In the genomic region with DNA sequence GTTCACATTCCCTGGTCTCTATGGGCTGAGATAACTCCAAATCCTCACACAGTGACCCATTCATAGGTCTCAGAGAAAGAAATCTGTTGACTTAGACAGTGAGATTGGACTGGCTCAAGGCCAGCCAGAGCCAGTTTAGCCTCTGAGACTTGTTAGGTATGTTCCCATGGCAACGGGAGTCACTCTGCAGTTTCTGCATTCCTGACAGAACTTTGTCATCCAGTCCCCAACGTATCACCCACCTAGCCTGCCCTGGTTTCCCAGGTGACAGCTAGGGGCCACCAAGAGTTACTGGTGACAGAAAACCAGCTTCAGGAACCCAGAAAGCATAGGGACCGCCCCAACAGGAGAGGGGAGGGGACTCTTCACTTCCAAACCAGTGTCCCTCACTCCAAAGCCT, we compare ENCODE assay signal across 10 mouse cellular contexts. TPM values are rescaled to one million over a fixed set of nuclear protein-coding genes. Genes with fewer than 3 reads are reported as not detected.
DNase-seq lines count a peak whose midpoint lies in the region; ATAC-seq and TF ChIP-seq lines count a peak whose summit lies in the region.
"Had no signal": no experiment of that assay in that cellular context is flagged by ENCODE, and none has a peak within 500 bp of the region (broad histone marks: within the 10 kb centered on the region; RNA-seq: fewer than 3 reads in every experiment).

No protein-coding gene starts in this region.

- no peak overlapping the region for H3K9ac ChIP-seq in lung, embryonic 14.5 days
- H3K9ac ChIP-seq in midbrain, embryonic 15.5 days, result no peak overlapping the region

- peak; percentile 17; the same call in 1 of the 2 replicates for ATAC-seq in lung, embryonic 14.5 days (ENCODE audit: insufficient read depth)
- 0 out of 2 replicates have a peak, but pooled peaks have one; percentile 39 for ATAC-seq in midbrain, embryonic 15.5 days (replicated peaks)
- ATAC-seq in inflammation-experienced regulatory T-cells, adult 6 months, result no peak
- ATAC-seq in erythroblast, adult 5-6 weeks (replicated peaks; ENCODE audit: low FRiP score, poor library complexity, severe bottlenecking), result no peak

- TF ChIP-seq POLR2A in cerebellum, adult 2 months (IDR thresholded peaks at IDR 0.05; ENCODE audit: borderline replicate concordance, insufficient read depth, low read length), result no peak

- H3K36me3 ChIP-seq in lung, embryonic 14.5 days (ENCODE audit: insufficient read depth), result no peaks in the 10 kb centered on the region
- H3K36me3 ChIP-seq in midbrain, embryonic 15.5 days (replicated peaks), result no peaks in the 10 kb centered on the region

- peak; percentile 87 for DNase-seq in lung, embryonic 14.5 days
- no peak for DNase-seq in lung, postnatal 14 days
- peak; percentile 54 for DNase-seq in brain, adult 2 months (ENCODE audit: low read depth, low spot score)
- DNase-seq in kidney, adult 11 months, result peak; percentile 65
- DNase-seq in cerebellum, adult 2 months, result no peak
- DNase-seq: lung, postnatal 36 days had no signal

- WGBS in lung, embryonic 14.5 days, result 33% methylated on average over 3 of the region's 3 CpGs
- WGBS in midbrain, embryonic 15.5 days, result 46% methylated on average over 3 of the region's 3 CpGs
- 60% methylated on average over 3 of the region's 3 CpGs for WGBS in cerebellum, adult 2 months

- peak overlapping the region; percentile 87 for H3K27ac ChIP-seq in lung, embryonic 14.5 days (ENCODE audit: low read depth)
- no peak overlapping the region for H3K27ac ChIP-seq in midbrain, embryonic 15.5 days
- no peak overlapping the region for H3K27ac ChIP-seq in cerebellum, adult 2 months (ENCODE audit: insufficient read depth, low read length)

- TF ChIP-seq CTCF in lung, embryonic 14.5 days (IDR thresholded peaks at IDR 0.05; ENCODE audit: low read depth), result no peak
- no peak for TF ChIP-seq CTCF in cerebellum, adult 2 months (IDR thresholded peaks at IDR 0.05; ENCODE audit: borderline replicate concordance, insufficient read depth, low read depth, low read length)

- H3K4me3 ChIP-seq in lung, embryonic 14.5 days (ENCODE audit: low read depth, low read length), result no peak overlapping the region
- no peak overlapping the region for H3K4me3 ChIP-seq in midbrain, embryonic 15.5 days
- no peak overlapping the region for H3K4me3 ChIP-seq in cerebellum, adult 2 months (replicated peaks; ENCODE audit: insufficient read depth, low read depth, low read length)

- H3K27me3 ChIP-seq in lung, embryonic 14.5 days (ENCODE audit: insufficient read depth, low read length), result no peaks in the 10 kb centered on the region
- no peaks in the 10 kb centered on the region for H3K27me3 ChIP-seq in midbrain, embryonic 15.5 days (replicated peaks)
- H3K27me3 ChIP-seq in cerebellum, adult 2 months (ENCODE audit: control insufficient read depth, insufficient read depth, low read length), result no peaks in the 10 kb centered on the region

- H3K9me3 ChIP-seq in lung, embryonic 14.5 days (ENCODE audit: low read depth, low read length), result no peaks in the 10 kb centered on the region
- H3K9me3 ChIP-seq in midbrain, embryonic 15.5 days, result no peaks in the 10 kb centered on the region

- H3K4me1 ChIP-seq in lung, embryonic 14.5 days (ENCODE audit: insufficient read depth), result peaks cover 10% of the 10 kb centered on the region; the same call in 1 of the 2 replicates
- H3K4me1 ChIP-seq in midbrain, embryonic 15.5 days, result peaks cover 5% of the 10 kb centered on the region; the same call in 1 of the 2 replicates
- H3K4me1 ChIP-seq in cerebellum, adult 2 months (ENCODE audit: control insufficient read depth, insufficient read depth, low read length), result no peaks in the 10 kb centered on the region; the same call in none of the 2 replicates

- no peak overlapping the region for H3K4me2 ChIP-seq in lung, embryonic 14.5 days
- no peak overlapping the region for H3K4me2 ChIP-seq in midbrain, embryonic 15.5 days

RNA-seq across cellular contexts. Expression of gene Krt8, which starts 9.4 kb away (rescaled TPM):
- 183 and 192 TPM in 2 replicates for polyA plus RNA-seq in lung, embryonic 14.5 days (2014; fragmentation: Nextera tagmentation; extraction: Ambion mirVana)
- polyA plus RNA-seq in midbrain, embryonic 15.5 days (2015; fragmentation: Nextera tagmentation; extraction: Ambion mirVana), result 1.8 and 2.0 TPM in 2 replicates
- 0.61 and 1.1 TPM in 2 replicates for polyA plus RNA-seq in cerebellum, adult 2 months (2012; rRNA removed)
- under 1 TPM in 1 of 3 experiments, not detected in 2; 0.23 TPM for polyA plus RNA-seq in inflammation-experienced regulatory T-cells, adult 6 months (2017; shearing (Covaris generic))
- not detected in 2 replicates for total RNA-seq in erythroblast, adult 5-6 weeks (2015; ENCODE audit: low replicate concordance)
- total RNA-seq in erythroblast, adult 5-6 weeks (2017; ENCODE audit: low replicate concordance), result not detected in 2 replicates

RNA-seq across cellular contexts. Expression of gene Krt18, which starts 14.3 kb away (rescaled TPM):
- polyA plus RNA-seq in lung, embryonic 14.5 days (2014; fragmentation: Nextera tagmentation; extraction: Ambion mirVana), result 148 TPM in 2 replicates
- polyA plus RNA-seq in midbrain, embryonic 15.5 days (2015; fragmentation: Nextera tagmentation; extraction: Ambion mirVana), result 3.3 and 4.4 TPM in 2 replicates
- 1.1 and 2.1 TPM in 2 replicates for polyA plus RNA-seq in cerebellum, adult 2 months (2012; rRNA removed)
- 1 to 10 TPM in 2 of 3 experiments, under 1 TPM in 1; 0.41 to 1.2 (median 1.2) TPM for polyA plus RNA-seq in inflammation-experienced regulatory T-cells, adult 6 months (2017; shearing (Covaris generic))
- total RNA-seq in erythroblast, adult 5-6 weeks (2015; ENCODE audit: low replicate concordance), result 2.3 TPM in 1 of 2 replicates, not detected in the other
- 2.8 TPM in 1 of 2 replicates, not detected in the other for total RNA-seq in erythroblast, adult 5-6 weeks (2017; ENCODE audit: low replicate concordance)

RNA-seq across cellular contexts. Expression of gene Krt78, which starts 59.6 kb away (rescaled TPM):
- polyA plus RNA-seq in lung, embryonic 14.5 days (2014; fragmentation: Nextera tagmentation; extraction: Ambion mirVana), result 0.05 TPM in 2 replicates
- polyA plus RNA-seq in midbrain, embryonic 15.5 days (2015; fragmentation: Nextera tagmentation; extraction: Ambion mirVana), result not detected in 2 replicates
- polyA plus RNA-seq in cerebellum, adult 2 months (2012; rRNA removed), result 0.03 TPM in 1 of 2 replicates, not detected in the other
- polyA plus RNA-seq in inflammation-experienced regulatory T-cells, adult 6 months (2017; shearing (Covaris generic)), result not detected
- total RNA-seq in erythroblast, adult 5-6 weeks (2015; ENCODE audit: low replicate concordance), result not detected in 2 replicates
- not detected in 2 replicates for total RNA-seq in erythroblast, adult 5-6 weeks (2017; ENCODE audit: low replicate concordance)
- polyA plus RNA-seq: frontal cortex, adult 2 months had no signal

RNA-seq across cellular contexts. Expression of gene Eif4b, which starts 59.9 kb away (rescaled TPM):
- 134 and 137 TPM in 2 replicates for polyA plus RNA-seq in lung, embryonic 14.5 days (2014; fragmentation: Nextera tagmentation; extraction: Ambion mirVana)
- 87.0 and 89.2 TPM in 2 replicates for polyA plus RNA-seq in midbrain, embryonic 15.5 days (2015; fragmentation: Nextera tagmentation; extraction: Ambion mirVana)
- 114 TPM in 2 replicates for polyA plus RNA-seq in cerebellum, adult 2 months (2012; rRNA removed)
- polyA plus RNA-seq in inflammation-experienced regulatory T-cells, adult 6 months (2017; shearing (Covaris generic)), result 100 to 1,000 TPM in 2 of 3 experiments, 10 to 100 TPM in 1; 90.5 to 131 (median 129) TPM
- 35.4 and 35.9 TPM in 2 replicates for total RNA-seq in erythroblast, adult 5-6 weeks (2015; ENCODE audit: low replicate concordance)
- 58.0 and 81.1 TPM in 2 replicates for total RNA-seq in erythroblast, adult 5-6 weeks (2017; ENCODE audit: low replicate concordance)

Comparison
In these comparisons a context has a peak if more than half of its experiments do, and no peak if none do; other contexts are left out.
1. DNase-seq: peak in lung, embryonic 14.5 days (single experiment), brain, adult 2 months (single experiment) and kidney, adult 11 months (single experiment); none in lung, postnatal 14 days (single experiment) and cerebellum, adult 2 months (0 of 2).
2. ATAC-seq: peak in lung, embryonic 14.5 days (single experiment) and midbrain, embryonic 15.5 days (single experiment); none in inflammation-experienced regulatory T-cells, adult 6 months (single experiment) and erythroblast, adult 5-6 weeks (single experiment).
3. RNA of gene Krt8, which starts 9.4 kb away (polyA plus RNA-seq): 183 to 192 TPM in lung, embryonic 14.5 days; 1.8 to 2.0 TPM in midbrain, embryonic 15.5 days, 0.61 to 1.1 TPM in cerebellum, adult 2 months and 0.23 TPM in inflammation-experienced regulatory T-cells, adult 6 months; every median in the first group is over 10 times any median in the second.
4. RNA of gene Krt18, which starts 14.3 kb away (polyA plus RNA-seq): 148 TPM in lung, embryonic 14.5 days; 3.3 to 4.4 TPM in midbrain, embryonic 15.5 days, 0.41 to 1.2 TPM in inflammation-experienced regulatory T-cells, adult 6 months and 1.1 to 2.1 TPM in cerebellum, adult 2 months; every median in the first group is over 10 times any median in the second.